Mouse (Mus musculus) embryonic stem cell, embryonic (primary cell): ENCODE results near the gene Ddx19b.
"Not testable (repeated sequence)": the region's sequence is repeated elsewhere in the genome, so short reads cannot be mapped to it uniquely, and the experiment has no call there.

Experiments used
- CTCF ChIA-PET, 4 experiments: fragments of 300-600 bp in 2 of 4; fragments of 350-600 bp in 2 of 4; sonication (Branson Sonifier 250); formaldehyde crosslinking; loops; one replicate each; lab custom pipeline; 2022; ENCODE audit warnings: inconsistent platforms in 2 of 4; lab: Charles Lee
- POLR2A ChIA-PET, 4 experiments: fragments of 300-600 bp in 2 of 4; fragments of 350-600 bp in 2 of 4; sonication (Branson Sonifier 250); formaldehyde crosslinking; loops; one replicate each; lab custom pipeline; 2022; ENCODE audit warnings: antibody characterized with exemption in 4 of 4, inconsistent platforms in 1 of 4; lab: Charles Lee

Gene Ddx19b

DNA sequence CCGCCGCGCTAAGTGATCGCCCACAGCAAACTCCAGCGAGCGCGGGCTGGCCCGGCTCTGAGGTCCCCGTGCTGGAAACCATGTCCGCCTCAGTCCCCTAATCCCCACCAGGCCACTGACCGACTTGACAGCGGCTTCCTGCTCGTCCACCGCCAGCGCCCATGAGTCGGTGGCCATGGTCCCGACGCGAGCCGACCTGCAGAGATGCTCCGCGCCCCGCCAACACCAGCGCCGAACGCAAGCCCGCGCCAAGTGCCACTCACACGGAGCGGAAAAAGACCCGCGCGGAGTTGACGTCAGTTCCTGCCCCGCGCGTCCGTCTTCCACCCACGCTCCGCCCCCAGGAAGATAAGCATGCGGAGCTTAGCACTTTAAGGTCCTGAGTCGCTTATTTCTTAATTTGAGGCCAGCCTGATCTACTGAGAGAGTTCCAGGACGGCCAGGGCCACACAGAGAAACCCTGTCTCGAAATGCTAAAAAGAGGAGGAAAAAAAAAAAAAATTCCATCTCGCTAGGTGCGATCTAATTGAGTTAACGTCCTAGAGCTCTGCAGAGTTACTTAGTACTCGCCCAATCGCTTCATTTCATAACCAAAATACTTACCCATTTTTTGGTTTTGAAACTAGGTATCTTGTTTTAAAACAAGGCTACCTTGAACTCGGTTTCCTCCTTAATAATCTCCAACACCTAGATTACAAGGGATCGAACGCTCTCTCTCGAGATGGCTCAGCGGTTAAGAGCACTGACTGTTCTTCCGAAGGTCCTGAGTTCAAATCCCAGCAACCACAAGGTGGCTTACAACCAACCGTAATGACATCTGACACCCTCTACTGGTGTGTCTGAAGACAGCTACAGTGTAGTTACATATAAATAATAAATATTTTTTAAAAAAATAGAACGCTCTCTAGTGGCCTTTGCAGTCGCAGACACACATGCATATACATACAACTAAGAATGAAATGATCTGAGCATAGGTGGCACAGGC lies 33.7 kb downstream of the Ddx19b start, which contains the start of gene Ddx19a:
Gene Ddx19a (minus strand): TSS at position 254 of the 985 bp plus-strand sequence.
- CTCF ChIA-PET, result interaction anchor here (0.6 to 1.2 kb wide), 6 partner anchors 34 to 537 kb away, joined by 3 to 4 read pairs (median 3); partner anchors contain the start of genes Ddx19b (in 1 of the 4) and Exosc6 (in 1 of the 4)

DNA sequence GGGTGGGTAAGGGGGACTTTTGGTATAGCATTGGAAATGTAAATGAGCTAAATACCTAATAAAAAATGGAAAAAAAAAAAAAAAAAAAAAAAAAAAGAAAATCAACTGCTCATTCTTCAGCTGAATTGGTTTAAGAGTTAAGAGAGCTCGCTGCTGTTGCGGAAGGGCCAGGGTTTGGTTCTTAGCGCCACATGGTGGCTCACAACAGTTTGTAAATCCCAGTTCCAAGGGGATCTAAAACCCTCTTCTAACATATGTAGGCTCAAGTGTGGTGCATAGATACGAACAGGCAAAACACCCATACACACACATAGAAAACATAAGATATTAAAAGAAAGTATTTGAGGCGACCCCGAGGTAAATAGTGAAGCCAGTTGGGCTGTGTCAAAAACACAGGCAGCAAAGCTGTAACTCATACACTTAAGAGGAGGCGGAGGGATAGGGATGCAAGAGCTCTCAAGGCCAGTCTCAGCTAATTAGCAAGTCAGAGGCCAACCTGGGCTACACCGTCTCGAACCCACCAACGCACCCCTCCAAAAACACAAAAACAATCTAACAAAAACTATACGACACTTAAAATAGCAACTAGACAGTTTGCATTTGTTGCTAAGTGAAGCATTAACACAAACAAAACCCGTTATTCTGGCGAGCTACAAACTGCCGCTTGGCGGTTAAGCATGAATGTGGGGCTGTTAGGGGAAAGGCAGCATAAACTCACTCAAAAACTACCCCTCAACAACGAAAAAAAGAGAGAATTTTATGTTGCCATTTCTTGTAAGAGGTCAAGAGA lies 34.7 kb downstream of the Ddx19b start:
- ChIA-PET POLR2A (interaction anchor here (0.5 to 5.2 kb wide), 48 partner anchors 8 to 303 kb away, joined by 3 to 34 read pairs (median 4); partner anchors contain the start of genes Ddx19b (in 3 of the 4), Cog4 (in 2 of the 4), Exosc6 (in 2 of the 4) and Sf3b3 (in 2 of the 4)), CTCF (interaction anchor here in 3 of 4 experiments (0.6 to 1.2 kb wide), 7 partner anchors 28 to 539 kb away, joined by 3 to 6 read pairs (median 4); partner anchors contain the start of gene Exosc6 (in 1 of the 3))

More for the DNA sequence above, 33.7 kb downstream of the Ddx19b start, which contains the start of gene Ddx19a:
- POLR2A ChIA-PET, result interaction anchor here (0.5 to 5.2 kb wide), 54 partner anchors 9 to 934 kb away, joined by 3 to 34 read pairs (median 4); partner anchors contain the start of genes Ddx19b (in 3 of the 4), Cog4 (in 2 of the 4), Exosc6 (in 2 of the 4) and Sf3b3 (in 2 of the 4)

DNA sequence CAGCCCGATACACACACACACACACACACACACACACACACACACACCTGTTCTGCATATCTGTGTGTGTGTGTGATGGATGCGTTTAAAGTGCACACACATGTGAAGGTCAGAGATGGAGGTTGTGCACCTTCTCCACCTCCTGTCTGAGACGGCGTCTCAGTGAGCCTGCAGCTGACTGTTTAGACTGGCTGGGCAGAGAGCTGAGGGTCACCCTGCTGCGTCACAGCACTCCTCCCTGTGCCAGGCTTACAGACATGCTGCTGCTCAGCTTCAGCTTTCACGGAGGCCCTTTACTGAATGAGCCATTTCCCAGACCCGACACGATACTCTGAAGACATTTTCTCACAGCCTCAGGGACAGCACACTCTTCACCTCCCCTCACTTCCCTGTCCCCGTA lies 41.5 kb downstream of the Ddx19b start:
- CTCF ChIA-PET, result interaction anchor here in 1 of 4 experiments (0.7 kb wide), 1 partner anchor 471 kb away, joined by 6 read pairs; no protein-coding TSS in a partner anchor
- POLR2A ChIA-PET, result interaction anchor here in 2 of 4 experiments (1.1 to 2.7 kb wide), 4 partner anchors 20 to 151 kb away, joined by 3 to 11 read pairs (median 4); partner anchors contain the start of gene Exosc6 (in 1 of the 2)

DNA sequence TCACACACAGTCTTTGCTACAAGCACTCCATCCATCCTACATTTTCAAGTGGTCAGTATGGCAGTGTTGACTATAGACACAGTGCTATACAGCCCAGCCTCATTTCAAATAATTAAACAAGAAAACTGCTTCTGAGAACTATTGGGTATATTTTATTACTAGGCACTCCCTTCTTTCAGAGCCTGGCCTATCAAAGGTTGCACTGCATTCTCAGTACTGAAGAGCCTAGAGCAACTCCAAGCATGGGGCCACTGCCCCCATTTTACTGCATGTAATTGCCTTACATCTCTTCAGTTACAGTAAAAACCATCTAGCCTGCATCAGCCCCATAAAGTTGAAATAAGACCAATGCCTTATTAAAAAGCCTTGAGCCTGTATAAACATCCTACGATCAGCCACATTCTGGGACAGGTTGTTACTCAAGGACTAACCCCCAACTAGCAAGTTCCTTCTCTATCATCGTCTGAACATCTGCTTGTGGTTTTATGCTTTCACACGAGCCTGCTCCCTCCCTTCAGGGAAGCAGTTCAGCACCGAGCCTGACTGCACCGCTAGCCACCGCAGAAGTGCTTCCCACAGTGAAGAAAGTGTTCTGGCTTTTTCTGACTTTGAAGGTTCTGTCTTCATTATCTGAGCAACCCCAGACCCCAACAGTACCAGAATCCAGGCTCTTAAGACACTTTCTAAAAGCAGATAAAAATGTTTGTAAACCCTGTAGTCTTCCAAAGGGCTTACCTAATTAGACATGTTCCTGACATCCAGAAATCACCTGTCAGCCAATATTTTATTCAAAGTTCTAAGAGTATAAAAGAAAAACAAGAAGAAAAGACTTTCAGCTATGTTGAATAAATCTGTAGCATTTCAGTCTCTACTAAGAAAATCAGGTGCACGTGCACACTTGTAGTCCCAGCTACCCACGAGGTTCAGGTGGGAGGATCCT lies 43.5 kb downstream of the Ddx19b start:
- ChIA-PET CTCF (no interaction called here), POLR2A (interaction anchor here in 3 of 4 experiments (0.7 to 2.7 kb wide), 3 partner anchors 18 to 1110 kb away, joined by 3 to 11 read pairs (median 3); no protein-coding TSS in a partner anchor)

DNA sequence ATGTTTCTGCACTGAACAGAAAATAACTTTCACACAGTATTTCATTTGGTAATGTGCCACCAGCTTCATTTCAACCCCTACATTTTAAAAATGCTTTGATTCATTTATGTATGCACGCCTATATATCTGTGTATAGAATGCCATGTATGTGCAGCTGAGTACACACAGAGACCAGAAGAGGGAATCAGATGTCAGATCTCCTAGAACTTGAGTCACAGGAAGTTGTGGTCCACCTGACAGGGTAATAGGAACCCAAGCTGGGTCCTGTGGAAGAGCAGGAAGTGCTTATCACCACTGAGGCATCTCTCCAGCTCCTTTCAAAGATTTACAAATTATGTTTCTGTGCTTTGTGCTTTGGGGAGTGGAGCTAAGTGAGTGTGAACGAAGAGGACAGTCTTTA lies 50.2 kb downstream of the Ddx19b start:
- ChIA-PET CTCF (interaction anchor here in 2 of 4 experiments (0.6 to 0.7 kb wide), 2 partner anchors 14 to 294 kb away, joined by 3 to 8 read pairs; no protein-coding TSS in a partner anchor), POLR2A (interaction anchor here in 3 of 4 experiments (0.7 to 3.8 kb wide), 11 partner anchors 11 to 80 kb away, joined by 3 to 26 read pairs (median 5); partner anchors contain the start of genes Aars (in 1 of the 3), Ddx19a (in 1 of the 3) and Exosc6 (in 1 of the 3))

DNA sequence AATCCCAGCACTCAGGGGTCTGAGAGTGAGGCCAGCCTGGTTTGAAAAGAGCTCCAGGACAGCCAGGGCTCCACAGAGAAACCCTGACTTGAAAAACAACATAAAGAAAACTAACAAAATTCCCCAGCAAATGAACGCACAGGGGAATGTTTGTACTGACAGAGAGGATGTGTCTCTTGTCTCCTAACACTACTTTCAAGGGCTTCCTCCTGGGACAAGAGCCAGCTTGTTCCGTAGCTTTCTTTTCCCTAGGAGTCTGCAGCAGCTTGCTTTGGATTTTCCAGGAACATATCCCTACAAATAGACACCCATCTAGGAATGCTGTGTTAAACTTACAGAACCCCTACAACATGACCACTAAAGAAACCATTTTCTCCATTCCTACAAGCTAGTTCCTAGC lies 53.6 kb downstream of the Ddx19b start:
- CTCF ChIA-PET, result not testable (repeated sequence)
- POLR2A ChIA-PET, result interaction anchor here in 1 of 4 experiments (1.1 kb wide), 1 partner anchor 32 kb away, joined by 3 read pairs; no protein-coding TSS in a partner anchor

DNA sequence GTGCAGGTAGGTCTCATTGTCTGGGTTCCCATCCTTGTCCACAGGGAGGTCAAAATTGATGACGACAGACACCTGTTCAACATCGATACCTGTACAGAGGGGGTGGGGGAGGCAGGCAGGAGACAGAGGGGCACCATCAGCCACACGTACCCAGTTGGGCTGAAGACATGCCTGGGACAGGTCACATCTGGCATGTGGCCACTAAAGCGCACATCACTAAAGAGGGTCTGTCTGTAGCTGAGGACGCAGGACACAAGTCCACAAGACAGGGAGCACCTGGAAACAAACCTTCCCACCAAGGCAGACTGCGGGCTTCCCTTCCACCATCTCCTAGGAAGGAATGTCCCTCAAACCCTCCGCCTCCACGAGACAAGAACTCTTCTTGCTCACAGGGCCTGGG lies 55.0 kb downstream of the Ddx19b start:
- CTCF ChIA-PET, result not testable (repeated sequence)
- POLR2A ChIA-PET, result interaction anchor here in 1 of 4 experiments (0.8 to 1.1 kb wide), 2 partner anchors 11 to 59 kb away, joined by 5 read pairs; no protein-coding TSS in a partner anchor

DNA sequence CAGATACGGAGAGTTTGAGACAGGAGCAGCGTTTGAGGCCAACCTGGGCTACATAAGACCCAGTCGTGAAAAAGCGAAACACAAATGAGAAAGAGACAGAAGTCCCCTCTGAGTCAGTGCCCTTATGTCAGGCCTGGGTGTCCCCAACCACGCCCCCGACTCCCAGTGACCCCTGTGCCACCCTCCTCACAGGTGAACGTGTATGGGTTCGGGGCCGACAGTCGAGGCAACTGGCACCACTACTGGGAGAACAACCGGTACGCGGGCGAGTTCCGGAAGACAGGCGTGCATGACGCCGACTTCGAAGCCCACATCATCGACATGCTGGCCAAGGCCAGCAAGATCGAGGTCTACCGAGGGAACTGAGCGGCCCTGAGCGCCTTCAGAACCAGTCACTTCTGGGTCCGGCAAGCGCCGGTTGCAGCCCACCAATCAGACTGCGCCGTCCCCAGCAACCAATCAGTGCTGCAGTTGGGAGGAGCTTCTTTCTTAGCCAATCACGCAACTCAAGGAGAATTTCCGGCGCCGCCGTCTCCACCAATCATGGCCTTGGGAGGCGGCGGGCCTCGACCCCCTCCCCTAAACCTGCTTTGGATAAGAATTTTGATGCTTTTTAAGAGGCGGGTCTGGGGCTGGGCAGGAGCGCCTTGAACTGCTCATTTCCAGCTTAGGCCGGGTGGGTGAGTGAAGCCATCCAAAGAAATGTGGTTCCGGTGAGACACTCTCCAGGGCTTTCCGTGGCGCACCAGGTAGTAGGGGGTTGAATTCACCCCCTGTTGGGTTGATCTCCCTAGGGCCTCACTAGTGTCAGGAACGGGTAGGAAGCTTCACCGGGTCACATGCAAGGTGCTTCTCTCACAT lies 61.4 kb downstream of the Ddx19b start:
- POLR2A ChIA-PET, result interaction anchor here (0.6 to 3.1 kb wide), 141 partner anchors 8 to 673 kb away, joined by 3 to 49 read pairs (median 5); partner anchors contain the start of genes Aars (in 3 of the 4), Cog4 (in 3 of the 4), Ddx19a (in 3 of the 4) and Ddx19b (in 3 of the 4)
- CTCF ChIA-PET, result interaction anchor here in 3 of 4 experiments (0.6 to 1.0 kb wide), 6 partner anchors 11 to 280 kb away, joined by 3 to 5 read pairs (median 3); partner anchors contain the start of genes Exosc6 (in 1 of the 3) and St3gal2 (in 1 of the 3)

DNA sequence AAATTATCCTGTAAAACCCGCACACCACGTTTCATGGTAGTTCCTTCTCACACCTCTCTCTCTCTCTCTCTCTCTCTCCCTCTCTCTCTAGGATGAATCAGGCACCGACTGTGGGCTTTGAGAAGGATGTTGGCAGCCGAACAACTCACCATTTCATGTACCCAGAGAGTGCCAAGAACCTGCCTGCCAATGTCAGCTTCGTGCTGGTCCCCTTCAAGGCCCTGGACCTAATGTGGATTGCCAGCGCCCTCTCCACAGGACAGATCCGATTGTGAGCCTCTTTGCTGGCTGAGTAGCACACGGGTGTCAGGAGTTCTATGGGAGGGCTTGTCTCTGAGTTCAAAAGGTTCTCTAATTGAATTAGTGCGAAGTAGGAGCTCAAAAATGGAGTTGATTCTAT lies 64.2 kb downstream of the Ddx19b start:
- CTCF ChIA-PET, result interaction anchor here in 1 of 4 experiments (0.8 kb wide), 1 partner anchor 11 kb away, joined by 3 read pairs; no protein-coding TSS in a partner anchor
- POLR2A ChIA-PET, result interaction anchor here in 2 of 4 experiments (0.5 to 1.7 kb wide), 4 partner anchors 10 to 66 kb away, joined by 3 to 7 read pairs (median 4); partner anchors contain the start of gene Aars (in 1 of the 2)

DNA sequence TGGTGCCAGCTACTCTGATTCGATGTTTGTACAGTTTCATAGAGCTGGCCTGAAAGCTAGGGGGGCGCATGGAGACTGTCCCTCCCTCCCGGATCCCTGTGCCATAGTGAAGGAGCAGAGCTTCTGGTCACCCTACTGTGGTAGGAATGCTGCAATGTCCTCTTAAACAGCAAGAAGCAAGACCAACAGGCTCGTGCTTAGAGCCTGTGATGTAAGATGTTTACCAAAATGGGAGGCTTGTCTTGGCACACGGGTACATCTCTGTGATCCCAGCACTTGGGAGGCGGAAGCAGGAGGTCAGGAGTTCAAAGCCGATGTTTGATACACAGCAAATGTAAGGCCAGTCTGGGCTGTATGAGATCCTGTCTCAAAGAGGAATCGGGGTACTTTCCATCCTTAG lies 65.0 kb downstream of the Ddx19b start:
- CTCF ChIA-PET, result interaction anchor here in 1 of 4 experiments (0.8 kb wide), 1 partner anchor 10 kb away, joined by 3 read pairs; no protein-coding TSS in a partner anchor
- POLR2A ChIA-PET, result interaction anchor here in 2 of 4 experiments (1.0 to 1.5 kb wide), 4 partner anchors 9 to 67 kb away, joined by 3 to 4 read pairs (median 3); no protein-coding TSS in a partner anchor

DNA sequence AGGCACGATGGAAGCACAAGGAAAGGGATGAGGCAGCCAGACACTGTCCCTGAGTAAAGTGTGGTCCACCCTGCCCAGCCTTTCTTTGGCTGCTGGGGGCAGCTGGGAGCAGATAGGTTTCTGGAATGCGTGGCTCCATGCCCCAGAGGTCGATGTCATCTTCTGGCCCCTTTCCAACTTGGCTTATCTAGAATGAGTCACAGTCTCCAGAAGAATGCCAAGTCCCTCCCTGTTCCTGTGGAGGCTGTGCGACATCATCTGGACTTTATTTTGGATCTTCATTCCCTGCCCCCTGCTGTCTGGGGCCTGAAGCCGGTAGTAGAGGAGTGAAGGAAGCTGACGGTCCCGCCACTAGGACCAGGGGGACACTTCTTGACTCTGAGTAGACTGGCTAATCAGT lies 66.0 kb downstream of the Ddx19b start:
- ChIA-PET POLR2A (interaction anchor here in 2 of 4 experiments (0.6 to 1.1 kb wide), 7 partner anchors 8 to 68 kb away, joined by 3 to 5 read pairs (median 3); no protein-coding TSS in a partner anchor), CTCF (no interaction called here)

DNA sequence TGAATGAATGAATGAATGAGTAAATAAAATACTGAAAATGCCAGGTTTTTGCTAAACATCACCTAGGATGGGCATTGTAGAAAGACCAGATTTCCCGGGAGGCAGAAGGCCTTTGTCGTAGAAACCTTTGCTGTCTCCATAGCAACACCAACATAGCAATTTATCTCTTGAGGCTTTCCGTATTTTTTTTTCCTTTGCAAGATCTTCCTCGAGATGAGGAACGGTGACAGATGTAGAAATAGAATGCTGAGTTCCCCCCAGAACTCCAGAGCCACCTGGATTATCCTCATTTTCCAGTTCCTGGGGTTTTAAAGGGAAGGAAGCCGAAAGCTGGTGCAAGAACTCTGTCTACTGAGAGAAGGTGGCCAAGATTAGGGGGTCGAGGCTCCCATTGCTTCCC lies 66.9 kb downstream of the Ddx19b start:
- ChIA-PET POLR2A (interaction anchor here in 2 of 4 experiments (0.6 to 1.8 kb wide), 4 partner anchors 9 to 415 kb away, joined by 3 to 5 read pairs (median 3); partner anchors contain the start of gene Exosc6 (in 1 of the 2)), CTCF (no interaction called here)

DNA sequence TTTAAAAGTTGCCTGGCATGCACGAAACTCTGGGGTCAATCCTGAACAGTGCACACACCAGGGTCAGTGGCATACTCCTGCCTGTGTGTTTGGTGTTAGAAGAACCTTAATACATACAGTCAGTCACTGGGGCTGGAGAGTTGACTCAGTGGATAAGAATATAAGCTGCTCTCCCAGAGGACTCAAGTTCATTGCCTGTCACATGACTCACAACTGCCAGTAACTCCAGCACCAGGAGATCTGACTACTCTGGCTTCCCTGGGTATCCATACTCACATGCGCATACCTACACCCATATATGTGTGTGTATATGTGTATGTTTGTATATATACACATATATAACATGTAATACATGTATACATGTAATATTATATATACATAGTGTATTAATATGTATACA lies 68.5 kb downstream of the Ddx19b start:
- CTCF ChIA-PET, result no interaction called here
- POLR2A ChIA-PET, result interaction anchor here in 3 of 4 experiments (0.7 to 1.7 kb wide), 6 partner anchors 7 to 1478 kb away, joined by 3 to 8 read pairs (median 4); partner anchors contain the start of genes Aars (in 1 of the 3), Cog4 (in 1 of the 3), Rfwd3 (in 1 of the 3) and Sf3b3 (in 1 of the 3)

DNA sequence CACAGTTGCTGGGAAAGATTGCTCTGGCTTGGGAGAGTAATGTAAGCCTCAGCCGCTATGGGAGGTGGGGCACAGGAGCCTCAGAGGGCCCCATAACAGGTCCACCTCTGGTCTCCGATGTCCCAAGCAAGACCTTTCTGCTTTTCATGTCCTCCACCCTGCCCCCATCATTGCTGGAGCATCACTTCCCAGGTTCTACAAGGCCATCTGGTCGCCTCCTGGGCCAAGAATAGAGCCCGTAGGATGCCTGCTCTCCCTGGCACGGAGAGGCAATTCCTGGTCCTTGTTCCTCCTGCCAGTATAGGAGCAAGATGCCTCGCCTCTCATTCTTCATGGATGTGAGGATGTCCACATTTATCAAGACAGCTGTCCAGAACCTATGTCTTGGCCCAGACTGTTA lies 71.6 kb downstream of the Ddx19b start:
- CTCF ChIA-PET, result interaction anchor here in 1 of 4 experiments (0.6 kb wide), 1 partner anchor 91 kb away, joined by 3 read pairs; no protein-coding TSS in a partner anchor
- POLR2A ChIA-PET, result interaction anchor here in 2 of 4 experiments (0.6 to 3.8 kb wide), 4 partner anchors 11 to 780 kb away, joined by 3 to 17 read pairs (median 4); no protein-coding TSS in a partner anchor
